Mouse (Mus musculus): ENCODE measurements around the gene Asdurf. TPM values are rescaled to one million over a fixed set of nuclear protein-coding genes. Genes with fewer than 3 reads are reported as not detected.
"Not testable (repeated sequence)": the region's sequence is repeated elsewhere in the genome, so short reads cannot be mapped to it uniquely, and the experiment has no call there.

The Asdurf gene
- total RNA-seq (2021), result 1 to 10 TPM in 1 of 2 experiments, not detected in 1; 3.8 TPM
- long read RNA-seq, experiment 1, result 0 reads
- long read RNA-seq, experiment 2, result 0 reads

- DNase-seq (ENCODE audit: low spot score in 2 of 2), result peak; percentile 97 to 98
Measured at GRCm38 (mm10) chr1:53352327-53353261, at the start of gene Asdurf, which contains the start of the genes Gm28551 and Asnsd1. Gene Asdurf (minus strand): TSS chr1:53352619. Gene Gm28551 (minus strand): TSS chr1:53352667. Gene Asnsd1 (minus strand): TSS chr1:53352752.

DNA sequence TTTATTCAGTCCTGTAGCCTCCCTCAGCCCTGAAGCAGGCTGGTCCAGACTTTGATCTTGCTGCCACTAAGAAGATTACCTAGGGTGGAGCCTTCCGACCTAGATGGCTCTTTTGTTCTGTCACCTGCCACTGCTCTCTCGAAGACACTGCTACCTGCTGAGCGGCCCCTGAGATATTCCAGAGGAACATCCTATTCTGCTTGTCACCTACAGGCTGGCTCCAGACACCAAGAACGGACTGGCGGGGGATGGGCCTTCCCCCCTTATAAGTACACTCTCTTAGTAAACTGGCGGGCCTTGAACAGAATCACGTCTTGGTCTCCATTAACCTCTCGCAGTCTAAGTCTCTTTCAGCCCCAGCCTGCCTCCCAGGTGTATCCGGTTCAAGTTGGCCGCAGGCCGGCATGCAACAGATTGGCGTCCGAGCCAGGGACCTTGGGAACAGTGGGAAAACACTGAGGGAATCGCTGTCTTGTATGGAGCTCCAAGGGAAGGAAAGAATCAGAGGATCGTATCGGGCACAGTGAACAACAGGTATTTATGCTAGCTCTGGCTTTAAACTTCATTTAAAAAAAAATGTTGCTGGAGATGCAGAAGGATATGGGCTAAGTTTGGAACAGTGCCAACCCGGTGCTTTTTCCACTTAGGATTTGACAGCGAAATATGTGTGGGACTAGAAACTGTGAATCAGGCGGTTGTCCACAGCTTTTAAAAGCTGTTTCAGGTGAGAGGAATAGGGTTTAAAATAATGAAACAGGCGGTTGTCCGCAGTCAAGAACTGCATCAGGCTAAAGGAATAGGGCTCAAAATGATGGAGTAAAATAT, 41.7 kb upstream of the Asdurf start:
- DNase-seq (ENCODE audit: low spot score in 2 of 2), result peak; percentile 4 to 7

DNA sequence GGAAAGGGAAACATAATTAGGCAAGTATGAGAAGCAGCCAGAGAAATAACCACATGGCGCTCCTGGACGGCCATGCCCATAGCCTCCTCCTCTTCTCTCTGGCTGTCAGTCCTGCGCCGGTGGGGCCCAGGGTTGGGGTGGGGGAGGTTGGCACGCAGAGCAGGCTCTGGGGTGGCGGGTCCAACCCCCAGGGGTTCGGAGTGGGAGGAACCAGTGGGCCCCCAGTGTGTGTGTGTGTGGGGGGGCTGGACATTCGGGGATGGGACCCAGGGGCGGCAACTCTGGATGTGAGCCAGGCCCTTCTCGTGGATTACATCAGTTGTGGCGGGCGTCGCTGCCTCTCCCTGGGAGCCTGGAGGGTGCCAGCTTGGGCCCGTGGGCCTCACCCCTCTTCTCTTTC, 36.3 kb upstream of the Asdurf start:
- DNase-seq (ENCODE audit: low spot score in 2 of 2), result no peak

- no peak for DNase-seq (ENCODE audit: low spot score in 2 of 2)
Measured at GRCm38 (mm10) chr1:53384085-53384688, 31.8 kb upstream of the Asdurf start.

- DNase-seq (ENCODE audit: low spot score in 2 of 2), result no peak
Measured at GRCm38 (mm10) chr1:53377731-53378130, 25.3 kb upstream of the Asdurf start.

- DNase-seq (ENCODE audit: low spot score in 2 of 2), result not testable (repeated sequence)
Measured at GRCm38 (mm10) chr1:53375965-53376364, 23.5 kb upstream of the Asdurf start.

DNA sequence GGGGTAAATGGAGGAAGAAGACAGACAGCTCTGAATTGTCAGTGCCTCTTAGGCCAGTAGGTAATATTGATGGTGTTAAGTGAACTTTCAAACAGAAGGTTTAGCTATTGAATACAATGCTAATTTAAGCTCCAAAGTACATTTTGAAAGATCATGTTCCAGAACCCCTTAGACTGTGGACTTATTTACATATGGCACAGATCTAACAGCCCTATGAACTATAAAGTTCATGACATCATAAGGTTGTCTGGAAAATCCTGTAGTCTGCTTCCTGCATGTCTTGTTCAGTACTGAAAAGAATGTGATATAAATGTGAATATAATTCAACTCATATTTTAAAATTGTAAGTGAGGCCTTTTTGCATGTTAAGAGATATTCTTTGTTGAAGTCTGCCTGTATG, 6.6 kb upstream of the Asdurf start:
- no peak for DNase-seq (ENCODE audit: low spot score in 2 of 2)

DNA sequence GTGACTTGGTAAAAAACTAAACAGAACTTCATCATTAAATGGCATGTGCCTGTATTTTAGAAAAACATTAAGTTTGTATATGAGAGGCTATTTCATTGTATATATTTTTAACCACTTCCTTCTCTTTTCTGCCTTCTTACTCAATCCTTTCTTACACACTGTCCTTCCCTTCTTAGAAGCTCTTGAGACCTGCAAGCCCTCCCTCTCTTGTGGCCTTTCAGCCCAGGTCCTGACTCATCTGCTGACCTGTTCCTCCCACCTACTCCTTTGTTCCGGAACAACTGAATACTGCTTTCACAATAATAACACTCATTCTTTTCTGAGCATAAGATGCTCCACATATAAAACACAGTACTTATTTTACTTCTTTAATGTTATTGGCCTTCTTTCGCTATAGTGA, 11.3 kb downstream of the Asdurf start:
- DNase-seq (ENCODE audit: low spot score in 2 of 2), result no peak

DNA sequence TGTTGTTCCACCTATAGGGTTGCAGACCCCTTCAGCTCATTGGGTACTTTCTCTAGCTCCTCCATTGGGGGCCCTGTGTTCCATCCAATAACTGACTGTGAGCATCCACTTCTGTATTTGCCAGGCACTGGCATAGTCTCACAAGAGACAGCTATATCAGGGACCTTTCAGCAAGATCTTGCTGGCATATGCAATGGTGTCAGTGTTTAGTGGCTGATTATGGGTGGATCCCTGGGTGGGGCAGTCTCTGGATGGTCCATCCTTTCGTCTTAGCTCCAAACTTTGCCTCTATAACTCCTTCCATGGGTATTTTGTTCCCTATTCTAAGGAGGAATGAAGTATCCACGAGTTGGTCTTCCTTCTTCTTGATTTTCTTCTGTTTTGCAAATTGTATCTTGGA, 15.0 kb downstream of the Asdurf start:
- DNase-seq (ENCODE audit: low spot score in 2 of 2), result not testable (repeated sequence)

DNA sequence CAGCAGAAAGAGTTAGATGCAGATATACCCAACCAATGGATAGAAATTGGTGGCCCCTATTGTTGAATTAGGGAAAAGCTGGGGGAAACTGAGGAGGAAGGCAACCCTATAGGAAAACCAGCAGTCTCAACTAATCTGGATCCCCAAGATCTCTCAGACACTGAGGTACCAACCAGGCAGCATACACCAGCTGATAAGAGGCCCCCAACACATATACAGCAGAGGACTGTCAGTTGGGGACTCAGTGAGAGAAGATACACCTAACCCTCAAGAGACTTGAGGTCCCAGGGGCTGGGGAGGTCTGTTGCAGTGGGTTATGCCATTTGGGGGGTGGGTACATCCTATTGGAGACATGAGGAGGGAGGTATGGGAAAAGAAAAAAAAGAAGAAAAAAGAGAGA, 17.0 kb downstream of the Asdurf start:
- DNase-seq (ENCODE audit: low spot score in 2 of 2), result no peak

GRCm38 (mm10) chr1:53333527-53333926, 18.9 kb downstream of the Asdurf start:
- DNase-seq (ENCODE audit: low spot score in 2 of 2), result not testable (repeated sequence)

DNA sequence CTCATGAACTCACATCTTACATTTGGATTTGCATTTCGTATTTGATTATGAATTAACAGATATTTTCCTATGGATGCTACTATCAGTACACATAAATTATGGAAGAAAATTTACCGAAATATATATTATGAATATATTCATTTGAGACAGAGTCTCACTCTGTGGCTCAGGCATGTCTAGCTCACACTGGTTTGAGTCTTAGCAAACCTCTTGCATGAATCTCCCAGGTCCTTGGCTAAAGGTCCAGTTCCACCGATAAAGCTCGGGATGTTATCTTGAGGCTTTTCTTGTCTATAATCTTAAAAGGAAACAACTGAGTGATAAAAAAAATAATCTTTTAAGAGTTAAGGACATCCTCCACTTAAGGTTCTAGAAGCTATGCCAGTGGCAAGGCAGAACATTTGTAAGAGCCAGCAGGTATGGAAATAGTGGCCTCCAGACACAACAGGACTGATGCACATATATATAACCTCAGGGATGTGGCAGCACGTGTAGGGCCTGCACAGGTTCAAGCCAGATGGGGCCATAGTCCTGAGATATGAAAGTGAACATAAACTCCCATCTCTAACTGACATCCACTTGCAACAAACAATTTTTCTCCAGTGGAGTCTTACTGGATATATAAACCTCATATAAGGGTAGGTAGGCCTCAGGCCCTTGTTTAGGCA, 27.5 kb downstream of the Asdurf start:
- DNase-seq (ENCODE audit: low spot score in 2 of 2), result no peak

DNA sequence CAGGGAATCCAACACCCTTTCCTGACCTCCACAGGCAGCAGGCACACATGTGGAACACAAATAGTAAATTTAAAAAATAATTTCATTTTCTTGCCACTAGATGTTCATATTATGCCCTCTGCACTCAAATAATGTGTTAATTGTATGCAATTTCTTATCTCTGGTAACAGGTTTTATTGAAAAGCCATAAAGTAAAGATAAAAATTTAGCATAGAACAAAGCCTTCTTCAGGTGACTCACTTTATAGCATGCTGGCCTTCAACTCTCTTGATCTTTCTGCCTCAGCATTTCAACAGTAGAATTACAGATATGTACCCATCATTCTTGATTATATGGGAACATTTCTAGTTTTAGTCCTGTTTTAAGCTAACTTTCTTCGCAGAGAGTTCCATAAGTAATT, 28.1 kb downstream of the Asdurf start:
- no peak for DNase-seq (ENCODE audit: low spot score in 2 of 2)

- no peak for DNase-seq (ENCODE audit: low spot score in 2 of 2)
Measured at GRCm38 (mm10) chr1:53323254-53323653, 29.2 kb downstream of the Asdurf start.

- no peak for DNase-seq (ENCODE audit: low spot score in 2 of 2)
Measured at GRCm38 (mm10) chr1:53321662-53322344, 30.6 kb downstream of the Asdurf start.

GRCm38 (mm10) chr1:53312989-53313967, 39.1 kb downstream of the Asdurf start, which contains the start of gene Osgepl1:
Gene Osgepl1 (plus strand): TSS chr1:53313624.
- peak; percentile 86 for DNase-seq (ENCODE audit: low spot score in 2 of 2)

DNA sequence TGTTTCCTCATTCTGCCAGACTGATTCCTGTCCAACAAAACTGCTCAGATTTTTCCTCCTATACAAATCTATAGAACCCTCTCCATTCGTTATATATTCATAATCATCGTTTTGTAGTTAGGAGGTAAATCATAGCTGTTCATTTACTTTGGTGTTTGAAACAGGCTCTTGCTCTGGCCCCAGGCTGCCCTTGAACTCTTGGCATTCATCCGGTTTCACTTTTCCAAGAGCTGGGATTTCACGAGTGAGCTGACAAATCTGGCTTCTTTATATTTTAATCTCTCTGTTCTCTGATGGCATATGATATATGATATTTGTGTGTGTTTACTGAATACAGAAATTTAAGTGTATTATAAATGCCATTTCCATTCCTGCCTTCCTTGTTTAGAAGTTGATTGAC, 51.9 kb downstream of the Asdurf start:
- no peak for DNase-seq (ENCODE audit: low spot score in 2 of 2)

All from layer of hippocampus, postnatal 14 days (tissue).